Mouse (Mus musculus) induced T-regulatory cell, adult 2 months (primary cell): Measurements from ENCODE around the gene Dnajc5.

Experiments
- DNase-seq: peaks from one replicate; pipeline ENCODE4 v3.0.0-alpha.2; 2012; ENCODE audit warnings: low read depth

Dnajc5 gene

DNA sequence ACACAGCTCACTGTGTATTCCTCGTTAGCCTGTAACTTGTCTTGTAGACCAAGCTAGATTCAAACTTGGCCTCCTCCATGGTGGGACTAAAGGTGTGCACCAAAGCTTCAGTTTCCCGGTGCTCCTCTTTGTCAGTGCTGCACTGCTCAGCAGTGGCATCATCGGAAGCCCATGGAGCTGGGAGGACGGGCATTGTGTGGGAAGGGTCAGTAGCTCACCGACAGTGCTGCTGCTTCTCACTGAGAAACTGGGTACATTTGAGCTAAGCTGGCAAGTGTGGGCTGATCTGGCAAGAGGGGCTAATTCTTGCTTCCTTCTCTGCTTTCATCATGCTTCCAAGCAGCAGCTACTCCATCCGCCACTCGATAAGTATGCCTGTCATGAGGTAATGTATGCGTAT, 9.1 kb upstream of the Dnajc5 start:
- no peak for DNase-seq

- DNase-seq, result peak; percentile 30
Observed at GRCm38 (mm10) chr2:181519201-181519600, 1.1 kb upstream of the Dnajc5 start.

GRCm38 (mm10) chr2:181520936-181521227, 597 bp downstream of the Dnajc5 start:
- DNase-seq, result no peak

DNA sequence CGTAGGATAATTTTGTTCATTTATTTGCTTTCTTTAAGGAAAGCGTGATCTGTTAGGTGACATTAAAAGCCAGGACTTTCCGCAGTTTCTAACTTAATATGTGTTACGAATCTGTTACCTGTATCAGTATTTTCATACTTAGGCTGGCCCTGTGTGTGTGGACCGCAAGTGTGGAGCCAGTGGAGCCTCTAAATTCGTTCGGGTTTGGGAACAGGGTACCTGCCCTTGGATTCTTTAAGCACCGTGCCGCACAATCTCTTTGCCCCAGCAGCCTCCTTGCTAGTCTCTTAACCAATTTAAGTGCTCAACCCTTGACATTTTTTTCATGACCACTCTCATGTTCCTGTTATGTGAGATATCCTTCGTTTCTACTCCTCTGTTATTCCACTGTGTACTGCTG, 1.2 kb downstream of the Dnajc5 start:
- peak; percentile 20 for DNase-seq

- peak; percentile 85 for DNase-seq
Observed at GRCm38 (mm10) chr2:181522811-181523210, 2.5 kb downstream of the Dnajc5 start.

GRCm38 (mm10) chr2:181525526-181525925, 5.2 kb downstream of the Dnajc5 start:
- DNase-seq, result no peak

DNA sequence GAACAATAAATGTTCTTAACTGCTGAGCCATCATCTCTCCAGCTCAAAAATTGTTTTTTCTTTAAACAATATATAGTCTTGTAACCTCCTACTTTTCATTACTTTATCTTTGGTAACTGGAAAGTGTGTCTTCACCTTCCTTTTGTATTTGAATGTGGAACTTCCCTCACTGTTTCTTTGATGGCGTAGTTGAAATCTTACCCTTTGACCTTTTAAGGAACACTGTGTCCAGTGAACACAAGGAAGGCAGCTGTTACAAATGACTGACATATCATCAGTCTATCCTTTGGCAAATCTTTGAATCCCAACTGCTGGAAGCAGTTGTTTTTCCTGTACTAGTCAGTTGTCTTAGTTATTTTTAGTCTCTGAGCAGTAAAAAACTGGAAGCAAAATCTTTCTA, 8.8 kb downstream of the Dnajc5 start:
- DNase-seq, result no peak

DNA sequence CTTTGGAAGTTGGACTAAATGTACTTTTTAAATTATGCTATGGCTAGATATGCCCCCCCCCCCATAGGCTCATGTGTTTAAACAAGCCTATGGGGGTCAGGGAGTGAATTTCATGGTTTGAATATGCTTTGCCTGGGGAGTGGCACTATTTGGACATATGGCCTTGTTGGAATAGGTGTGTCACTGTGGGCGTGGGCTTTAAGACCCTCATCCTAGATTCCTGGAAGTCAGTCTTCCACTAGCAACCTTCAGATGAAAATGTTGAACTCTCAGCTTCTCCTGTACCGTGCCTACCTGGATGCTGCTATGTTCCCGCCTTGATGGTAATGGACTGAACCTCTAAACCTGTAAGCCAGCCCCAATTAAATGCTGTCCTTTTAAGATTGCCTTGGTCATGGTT, 12.3 kb downstream of the Dnajc5 start:
- no peak for DNase-seq

DNA sequence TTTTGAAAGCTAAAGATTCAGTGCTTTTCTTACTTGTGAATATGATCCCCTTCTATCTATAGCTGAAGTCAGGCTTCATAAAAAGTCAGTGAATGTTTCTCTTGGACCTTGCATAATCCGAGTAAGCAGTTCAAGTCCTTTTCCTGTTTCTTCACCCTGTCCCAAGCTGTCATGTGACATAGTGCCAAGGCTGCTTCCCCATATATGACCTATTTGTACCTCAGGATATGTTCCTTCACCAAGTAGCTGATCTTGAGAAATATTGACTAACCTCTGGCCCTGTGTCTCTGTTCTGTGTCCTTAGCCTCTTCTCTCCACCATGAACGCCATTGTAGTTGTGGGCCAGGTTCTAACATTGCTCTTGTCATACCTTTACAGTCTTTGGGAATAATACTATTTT, 16.1 kb downstream of the Dnajc5 start:
- DNase-seq, result no peak

DNA sequence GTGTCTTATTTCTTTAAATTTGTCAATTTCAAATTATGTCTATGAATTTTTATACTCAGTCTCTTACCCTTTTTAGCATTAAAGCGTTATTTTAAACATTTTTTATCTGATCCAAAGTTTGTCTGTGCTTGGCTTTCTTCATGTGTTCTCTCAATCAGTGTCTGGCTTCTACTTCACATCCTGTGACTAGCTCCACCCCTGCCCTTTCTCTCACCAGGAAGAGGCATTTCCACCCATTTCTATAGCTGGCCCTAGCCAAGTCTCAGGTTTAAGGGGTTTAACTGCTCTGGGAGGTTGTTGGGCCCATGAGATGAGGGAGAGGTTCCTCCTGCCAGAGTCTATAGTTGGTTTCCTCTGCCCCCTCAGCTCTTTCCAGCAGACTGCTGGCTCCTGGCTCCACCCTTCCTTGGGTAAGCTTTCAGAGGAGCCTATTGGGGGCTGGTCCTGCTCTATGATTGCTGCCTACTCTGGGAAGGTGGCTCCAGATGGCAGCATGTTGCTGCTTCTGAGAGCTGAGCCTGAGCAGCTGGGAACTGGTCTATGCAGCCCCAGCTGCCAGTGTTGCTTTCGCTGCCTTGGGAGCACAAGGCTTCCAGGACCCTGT, 17.3 kb downstream of the Dnajc5 start:
- peak; percentile 36 for DNase-seq

DNA sequence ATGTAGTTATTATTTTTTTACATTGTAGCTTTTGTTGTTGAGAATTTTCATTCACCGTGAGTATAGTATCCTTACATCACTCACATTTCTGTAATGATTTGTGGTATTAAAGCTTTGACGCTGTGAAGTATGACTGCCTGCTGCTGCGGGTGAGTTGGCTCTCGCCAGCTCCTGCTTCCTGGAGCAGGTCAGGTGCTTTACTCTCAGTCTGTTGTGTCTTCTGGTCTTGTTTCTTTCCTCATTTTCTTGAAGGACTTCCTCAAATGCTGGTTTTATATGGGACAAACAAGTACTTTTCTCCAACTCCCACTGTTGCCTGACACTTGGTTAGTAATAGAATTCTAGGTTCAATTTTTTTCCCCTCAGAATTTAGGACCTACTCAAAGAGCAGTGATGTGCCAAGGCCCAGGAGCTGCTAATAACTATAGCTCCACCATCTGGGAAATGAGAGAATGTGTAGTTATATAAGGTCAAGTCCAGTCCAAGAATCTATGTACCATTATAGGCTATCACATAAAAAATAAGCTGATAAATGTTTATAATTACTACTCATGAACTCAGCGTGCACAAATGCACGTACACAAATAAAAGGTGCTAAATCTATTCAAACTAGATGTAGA, 21.6 kb downstream of the Dnajc5 start:
- no peak for DNase-seq

DNA sequence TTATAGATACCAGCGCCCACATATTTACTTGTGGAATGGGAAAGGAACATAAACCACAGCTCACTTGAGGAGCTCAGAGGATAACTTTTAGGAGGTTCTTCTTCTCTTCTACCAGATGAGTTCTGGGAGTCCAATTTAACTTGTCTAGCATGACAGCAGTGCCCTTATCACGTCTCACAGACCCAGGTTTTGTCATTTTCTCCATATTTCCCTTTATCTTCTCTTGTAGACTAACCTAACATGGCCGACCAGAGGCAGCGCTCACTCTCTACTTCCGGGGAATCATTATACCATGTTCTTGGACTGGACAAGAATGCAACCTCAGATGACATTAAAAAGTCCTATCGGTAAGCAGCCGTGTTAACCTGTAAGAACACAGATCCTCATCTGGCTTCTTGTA, 25.9 kb downstream of the Dnajc5 start:
- DNase-seq, result no peak

DNA sequence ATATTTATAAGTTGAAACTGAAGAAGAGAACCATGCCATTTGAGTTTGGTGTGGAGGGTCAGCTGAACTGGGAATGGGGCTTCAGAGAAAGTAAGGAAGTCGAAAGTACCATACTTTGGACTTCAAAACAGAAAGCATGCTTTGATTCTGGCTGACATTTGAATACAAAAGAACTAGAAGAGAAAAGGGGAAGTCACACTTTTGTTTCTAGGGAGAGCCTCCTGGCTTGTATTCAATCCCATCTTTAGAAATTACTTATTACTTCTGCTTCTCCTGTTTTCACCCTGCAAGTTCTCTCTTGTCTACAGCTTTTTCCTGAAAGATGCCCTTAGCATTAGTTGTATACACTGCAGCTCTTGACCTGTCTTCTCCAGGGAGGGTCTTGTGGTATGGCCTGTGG, 27.9 kb downstream of the Dnajc5 start:
- no peak for DNase-seq

DNA sequence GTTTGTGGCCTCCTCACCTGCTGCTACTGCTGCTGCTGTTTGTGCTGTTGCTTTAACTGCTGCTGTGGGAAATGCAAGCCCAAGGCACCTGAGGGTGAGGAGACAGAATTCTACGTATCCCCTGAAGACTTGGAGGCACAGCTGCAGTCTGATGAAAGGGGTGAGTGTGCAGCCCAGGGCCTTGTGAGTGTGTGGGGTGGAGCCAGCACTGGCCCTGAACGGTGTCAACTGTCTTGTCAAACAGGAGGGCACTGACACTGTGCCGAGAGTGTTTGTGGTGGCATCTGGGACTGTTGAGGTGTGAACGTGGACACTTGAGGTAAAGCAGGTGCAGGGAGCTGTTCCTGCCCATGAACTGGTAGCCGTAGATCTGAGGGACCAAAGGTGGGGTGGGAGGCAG, 28.4 kb downstream of the Dnajc5 start:
- DNase-seq, result no peak

DNA sequence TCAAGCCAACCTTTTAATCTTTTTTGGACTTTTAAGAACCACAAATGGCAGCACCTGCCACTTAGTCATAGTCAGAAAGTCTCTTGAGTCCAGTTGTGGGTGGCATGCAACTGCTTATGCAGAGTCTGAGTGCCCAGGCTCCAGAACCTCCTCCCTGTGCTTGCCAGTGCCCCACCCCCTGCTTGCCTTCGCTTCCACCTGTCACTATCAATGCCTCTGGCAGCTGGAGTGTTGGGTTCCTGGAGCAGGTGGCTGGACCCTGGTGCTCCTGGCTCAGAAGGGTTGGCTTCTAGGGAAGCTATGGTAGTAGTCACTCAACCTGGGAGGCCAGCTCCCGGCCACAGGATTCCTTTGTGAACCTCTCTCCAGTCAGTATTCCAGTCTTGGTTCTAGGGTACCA, 29.9 kb downstream of the Dnajc5 start:
- DNase-seq, result no peak

GRCm38 (mm10) chr2:181553772-181554171, 33.5 kb downstream of the Dnajc5 start:
- DNase-seq, result no peak

DNA sequence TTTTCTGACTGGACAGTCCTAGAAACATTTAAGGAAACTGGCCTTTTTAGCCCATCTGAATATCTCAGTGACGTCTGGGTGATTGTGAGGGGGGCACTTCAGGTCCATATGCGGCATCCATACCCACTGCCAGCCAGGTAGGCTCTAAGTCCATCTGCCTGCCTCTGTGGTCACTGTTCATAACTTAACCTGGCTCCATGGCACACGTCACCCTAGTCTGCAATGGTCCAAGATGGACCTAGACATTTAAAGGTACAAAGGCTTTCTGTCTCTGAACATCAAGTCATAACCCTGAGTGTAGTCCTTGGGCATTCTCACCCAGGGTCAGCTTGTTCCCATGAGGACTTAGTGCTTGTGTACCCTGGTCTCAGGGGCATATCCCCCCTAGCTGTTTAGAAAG, 47.1 kb downstream of the Dnajc5 start:
- no peak for DNase-seq

GRCm38 (mm10) chr2:181568272-181569008, 48.2 kb downstream of the Dnajc5 start:
- peak; percentile 78 for DNase-seq

DNA sequence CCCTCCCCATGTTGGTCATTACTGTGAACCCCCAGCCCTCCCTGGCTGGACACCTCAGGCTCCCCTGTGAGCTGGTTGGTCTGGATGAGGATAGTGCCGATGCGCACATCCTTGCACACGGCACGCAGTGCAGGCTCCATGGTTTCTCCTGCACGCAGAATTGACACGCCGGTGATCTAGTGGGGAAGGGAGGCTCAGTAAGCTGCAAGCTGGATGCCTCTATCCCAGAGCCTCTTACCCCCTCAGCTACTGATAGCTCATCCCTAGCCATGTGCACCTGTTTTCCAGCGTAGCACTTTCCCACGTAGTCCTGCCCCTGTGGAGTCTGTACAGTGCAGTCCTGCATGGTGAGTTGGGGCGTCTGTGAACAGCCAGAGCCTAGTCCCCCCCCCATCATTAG, 49.6 kb downstream of the Dnajc5 start:
- DNase-seq, result no peak

GRCm38 (mm10) chr2:181570375-181570774, 50.1 kb downstream of the Dnajc5 start:
- DNase-seq, result no peak

DNA sequence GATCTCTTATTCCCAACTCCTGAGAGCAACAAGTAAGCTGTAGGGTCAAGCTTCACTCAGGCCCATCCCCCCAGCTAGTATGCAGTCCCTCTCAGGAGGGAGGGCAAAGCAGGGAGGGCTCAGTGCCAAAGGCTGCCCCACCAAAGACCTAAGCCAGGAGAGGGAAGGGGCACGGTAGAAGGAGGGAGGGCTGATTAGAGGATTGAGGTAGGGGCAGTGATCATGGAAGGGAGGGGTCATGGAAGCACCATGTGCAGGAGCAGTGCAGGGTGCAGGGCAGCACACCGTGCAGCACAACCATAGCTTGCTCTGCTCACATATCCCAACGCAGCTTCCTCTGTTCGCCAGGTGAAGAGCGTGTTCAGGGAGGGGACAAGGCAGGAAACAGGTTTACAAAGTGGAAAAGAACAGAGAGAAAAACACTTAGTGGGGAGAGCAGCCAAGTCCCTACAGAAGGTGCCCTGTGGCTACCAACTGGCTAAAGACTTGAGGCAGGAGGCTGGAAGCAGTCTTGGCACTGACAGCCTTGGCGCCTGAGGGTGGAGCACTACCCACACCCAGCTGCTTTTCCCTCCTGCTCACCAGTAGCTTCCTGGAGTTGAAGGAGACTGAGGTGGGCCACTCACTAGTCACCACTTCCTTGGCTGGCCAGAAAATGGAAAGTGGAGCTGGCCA, 50.8 kb downstream of the Dnajc5 start:
- no peak for DNase-seq

GRCm38 (mm10) chr2:181571941-181572670, 51.8 kb downstream of the Dnajc5 start:
- DNase-seq, result no peak
